Mouse (Mus musculus): ENCODE measurements at regions not wholly inside any gene's neighbourhood (a gene's known extent, or its start where the extent isn't known, plus 50 kb on each side); places are given as distances from the start of the nearest gene placed in this dataset.
A peak's percentile ranks its signal among the peaks of the same experiment; 100 is the strongest.

DNA sequence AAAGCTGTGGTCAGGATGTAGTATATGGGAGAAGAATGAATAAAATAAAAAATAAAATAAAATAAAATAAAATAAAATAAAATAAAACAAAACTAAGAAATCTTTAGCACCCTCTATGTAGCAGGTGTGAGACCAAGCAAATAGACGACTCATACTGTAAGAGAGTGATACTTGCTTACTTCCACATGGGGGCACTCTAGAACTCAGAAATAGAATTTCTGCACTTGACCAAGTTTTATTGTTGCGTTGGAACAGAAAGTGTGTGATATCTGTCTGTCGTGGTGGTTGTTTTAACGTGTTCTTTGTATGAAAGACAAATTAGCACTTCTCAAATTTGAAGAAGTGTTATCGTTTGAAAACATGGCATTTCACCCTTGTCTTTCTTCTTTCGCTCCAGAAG is 125.4 kb downstream of the Dthd1 start:
- peak; percentile 69 for ATAC-seq (ENCODE audit: low FRiP score)
- no peaks in the 10 kb centered on the region for H3K27me3 ChIP-seq
- H3K4me2 ChIP-seq, result no peak overlapping the region
- no peak overlapping the region for H3K27ac ChIP-seq
- no peaks in the 10 kb centered on the region for H3K36me3 ChIP-seq (replicated peaks)
- 53% methylated on average over 6 of the region's 6 CpGs for WGBS
- no peak overlapping the region for H3K4me3 ChIP-seq (replicated peaks)
- no peak overlapping the region for H3K9ac ChIP-seq
- no peaks in the 10 kb centered on the region for H3K4me1 ChIP-seq
- H3K9me3 ChIP-seq, result no peaks in the 10 kb centered on the region
